Mouse (Mus musculus): ENCODE measurements around the gene Dock2.

Dock2 gene

GRCm38 (mm10) chr11:34528006-34528405, 255.7 kb downstream of the Dock2 start:
- no peak for DNase-seq (ENCODE audit: low spot score in 2 of 2)

- no peak for DNase-seq (ENCODE audit: low spot score in 2 of 2)
Measured at GRCm38 (mm10) chr11:34527238-34527637, 256.5 kb downstream of the Dock2 start.

GRCm38 (mm10) chr11:34525096-34525891, 258.4 kb downstream of the Dock2 start:
- DNase-seq (ENCODE audit: low spot score in 2 of 2), result no peak

GRCm38 (mm10) chr11:34524586-34524985, 259.1 kb downstream of the Dock2 start:
- no peak for DNase-seq (ENCODE audit: low spot score in 2 of 2)

- no peak for DNase-seq (ENCODE audit: low spot score in 2 of 2)
Measured at GRCm38 (mm10) chr11:34518566-34518965, 265.1 kb downstream of the Dock2 start.

GRCm38 (mm10) chr11:34516971-34517370, 266.7 kb downstream of the Dock2 start:
- DNase-seq (ENCODE audit: low spot score in 2 of 2), result no peak

GRCm38 (mm10) chr11:34515301-34515700, 268.4 kb downstream of the Dock2 start:
- DNase-seq (ENCODE audit: low spot score in 2 of 2), result no peak

GRCm38 (mm10) chr11:34506390-34506789, 277.3 kb downstream of the Dock2 start:
- DNase-seq (ENCODE audit: low spot score in 2 of 2), result peak in 1 of 2 experiments; percentile 5

GRCm38 (mm10) chr11:34499663-34500062, 284.0 kb downstream of the Dock2 start:
- DNase-seq (ENCODE audit: low spot score in 2 of 2), result no peak

- no peak for DNase-seq (ENCODE audit: low spot score in 2 of 2)
Measured at GRCm38 (mm10) chr11:34494682-34495081, 289.0 kb downstream of the Dock2 start.

GRCm38 (mm10) chr11:34492986-34493385, 290.7 kb downstream of the Dock2 start:
- DNase-seq (ENCODE audit: low spot score in 2 of 2), result no peak

- DNase-seq (ENCODE audit: low spot score in 2 of 2), result no peak
Measured at GRCm38 (mm10) chr11:34492223-34492622, 291.5 kb downstream of the Dock2 start.

GRCm38 (mm10) chr11:34489548-34489947, 294.1 kb downstream of the Dock2 start:
- DNase-seq (ENCODE audit: low spot score in 2 of 2), result no peak

- no peak for DNase-seq (ENCODE audit: low spot score in 2 of 2)
Measured at GRCm38 (mm10) chr11:34479301-34479700, 304.4 kb downstream of the Dock2 start.

- no peak for DNase-seq (ENCODE audit: low spot score in 2 of 2)
Measured at GRCm38 (mm10) chr11:34469792-34470191, 313.9 kb downstream of the Dock2 start.

- no peak for DNase-seq (ENCODE audit: low spot score in 2 of 2)
Measured at GRCm38 (mm10) chr11:34468571-34468970, 315.1 kb downstream of the Dock2 start.

- no peak for DNase-seq (ENCODE audit: low spot score in 2 of 2)
Measured at GRCm38 (mm10) chr11:34467056-34467455, 316.6 kb downstream of the Dock2 start.

GRCm38 (mm10) chr11:34449944-34450343, 333.7 kb downstream of the Dock2 start:
- no peak for DNase-seq (ENCODE audit: low spot score in 2 of 2)

- no peak for DNase-seq (ENCODE audit: low spot score in 2 of 2)
Measured at GRCm38 (mm10) chr11:34447891-34448290, 335.8 kb downstream of the Dock2 start.

- DNase-seq (ENCODE audit: low spot score in 2 of 2), result no peak
Measured at GRCm38 (mm10) chr11:34438429-34438828, 345.3 kb downstream of the Dock2 start.

GRCm38 (mm10) chr11:34437446-34437845, 346.2 kb downstream of the Dock2 start:
- DNase-seq (ENCODE audit: low spot score in 2 of 2), result no peak

GRCm38 (mm10) chr11:34431978-34432377, 351.7 kb downstream of the Dock2 start:
- DNase-seq (ENCODE audit: low spot score in 2 of 2), result no peak

GRCm38 (mm10) chr11:34431371-34431770, 352.3 kb downstream of the Dock2 start:
- no peak for DNase-seq (ENCODE audit: low spot score in 2 of 2)

- DNase-seq (ENCODE audit: low spot score in 2 of 2), result no peak
Measured at GRCm38 (mm10) chr11:34430940-34431339, 352.8 kb downstream of the Dock2 start.

Measured in natural killer cell, adult 2 months (primary cell).